Mouse (Mus musculus) regulatory T cell (primary cell): ENCODE measurements around the gene Angptl2.
"Not testable (repeated sequence)": the region's sequence is repeated elsewhere in the genome, so short reads cannot be mapped to it uniquely, and the experiment has no call there.

ENCODE experiments used
- in situ Hi-C: fragments of 300-600 bp; cut with MboI, MseI; formaldehyde crosslinking; loops from one replicate; pipeline ENCODE4 v1.15.1; 2025; ENCODE audit warnings: high pct_unique_total_duplicates

Angptl2 gene

GRCm38 (mm10) chr2:33200368-33201068, 15.4 kb upstream of the Angptl2 start:
- in situ Hi-C loops, result no loop called here

DNA sequence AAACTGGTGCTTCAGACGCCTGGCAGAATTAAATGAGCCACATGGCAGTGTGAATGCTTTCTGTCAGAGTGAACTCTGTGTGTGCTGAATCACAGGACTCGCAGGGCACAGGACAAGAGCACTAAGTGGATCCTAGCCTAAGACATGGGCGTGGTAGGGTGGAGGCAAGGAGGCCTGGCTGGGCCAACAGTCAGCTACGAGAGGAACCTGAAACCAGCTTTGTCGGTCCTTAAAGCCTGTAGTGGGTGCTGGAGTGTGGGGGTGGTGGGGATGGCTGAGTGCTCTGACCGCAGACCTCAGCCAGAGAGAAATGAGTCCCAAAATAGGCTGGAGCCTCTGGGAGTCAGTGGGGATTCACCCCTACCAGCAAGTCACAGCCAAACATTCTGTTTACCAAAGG, 12.6 kb upstream of the Angptl2 start:
- in situ Hi-C loops, result no loop called here

DNA sequence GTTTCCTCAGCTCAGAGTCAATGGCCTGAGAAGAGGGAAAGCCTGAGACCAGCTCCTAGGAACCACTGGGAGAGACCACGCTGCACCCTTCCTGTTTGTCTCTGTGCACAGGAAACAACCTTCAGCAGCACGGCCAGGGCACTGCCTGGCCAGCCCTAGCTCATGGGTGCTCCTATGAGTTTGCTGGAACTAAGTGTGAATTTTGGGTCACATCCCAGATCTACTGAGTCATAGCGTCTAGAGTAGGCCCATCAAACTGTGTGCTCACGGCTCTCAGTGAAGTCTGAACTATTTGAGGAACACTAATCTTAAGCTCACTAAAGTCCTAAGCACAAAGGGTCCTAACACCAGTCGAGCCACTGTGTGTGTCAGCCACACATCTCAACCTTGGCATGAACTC, 10.9 kb upstream of the Angptl2 start:
- in situ Hi-C loops, result loop anchor here (5.0 kb wide), 1 partner anchor 38 kb away; no protein-coding TSS in a partner anchor

GRCm38 (mm10) chr2:33205939-33206525, 9.8 kb upstream of the Angptl2 start:
- in situ Hi-C loops, result loop anchor here (5.0 kb wide), 1 partner anchor 39 kb away; no protein-coding TSS in a partner anchor

GRCm38 (mm10) chr2:33207069-33207468, 8.8 kb upstream of the Angptl2 start:
- in situ Hi-C loops, result loop anchor here (5.0 kb wide), 1 partner anchor 40 kb away; no protein-coding TSS in a partner anchor

GRCm38 (mm10) chr2:33208134-33208533, 7.7 kb upstream of the Angptl2 start:
- in situ Hi-C loops, result loop anchor here (5.0 kb wide), 1 partner anchor 41 kb away; no protein-coding TSS in a partner anchor

DNA sequence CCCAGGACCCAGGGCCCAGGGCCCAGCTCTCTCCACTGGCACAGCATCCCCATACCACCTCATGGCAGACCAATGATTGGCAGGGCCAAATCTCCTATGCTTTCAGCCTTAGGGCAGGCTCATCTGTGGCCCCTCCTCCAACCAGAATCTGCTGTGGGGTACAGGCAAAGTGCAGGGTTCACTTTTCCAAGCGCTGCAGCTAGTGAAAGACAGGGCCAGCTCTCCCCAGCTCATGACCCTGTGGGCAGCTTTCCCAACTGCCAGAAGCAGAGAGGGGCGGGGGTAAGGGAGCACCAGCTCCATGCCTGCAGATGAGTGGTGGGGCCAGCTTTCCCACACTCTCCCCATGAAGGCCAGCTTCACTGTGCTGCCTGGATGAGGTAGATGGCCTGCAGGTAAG, 5.0 kb upstream of the Angptl2 start:
- in situ Hi-C loops, result no loop called here

DNA sequence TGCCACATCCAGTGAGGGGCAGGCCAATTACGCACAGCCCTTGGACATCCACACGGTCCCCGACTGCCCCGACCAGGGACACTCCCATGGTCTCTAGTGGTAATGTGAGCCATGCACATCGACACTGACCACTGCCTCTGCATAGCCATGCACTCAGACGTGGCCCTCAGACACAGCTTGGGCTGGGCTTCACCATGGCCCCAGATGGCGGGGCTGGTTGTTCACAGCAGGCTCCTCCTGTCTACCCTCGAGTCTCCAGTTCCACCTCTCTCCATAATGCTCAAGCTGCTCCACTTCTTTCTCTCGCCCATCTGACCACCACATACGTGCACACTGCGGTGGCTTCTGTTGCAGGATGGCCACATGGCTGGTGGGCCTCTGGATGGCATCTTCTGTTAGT, 4.6 kb upstream of the Angptl2 start:
- in situ Hi-C loops, result not testable (repeated sequence)

- in situ Hi-C loops, result loop anchor here (5.0 kb wide), 1 partner anchor 137 kb away; no protein-coding TSS in a partner anchor
These were observed 631 bp upstream of the Angptl2 start for GRCm38 (mm10) chr2:33215177-33215699.

GRCm38 (mm10) chr2:33216645-33217424, 966 bp downstream of the Angptl2 start:
- in situ Hi-C loops, result loop anchor here (5.0 kb wide), 1 partner anchor 135 kb away; no protein-coding TSS in a partner anchor

GRCm38 (mm10) chr2:33217425-33217794, 1.5 kb downstream of the Angptl2 start:
- in situ Hi-C loops, result loop anchor here (5.0 kb wide), 1 partner anchor 135 kb away; no protein-coding TSS in a partner anchor

DNA sequence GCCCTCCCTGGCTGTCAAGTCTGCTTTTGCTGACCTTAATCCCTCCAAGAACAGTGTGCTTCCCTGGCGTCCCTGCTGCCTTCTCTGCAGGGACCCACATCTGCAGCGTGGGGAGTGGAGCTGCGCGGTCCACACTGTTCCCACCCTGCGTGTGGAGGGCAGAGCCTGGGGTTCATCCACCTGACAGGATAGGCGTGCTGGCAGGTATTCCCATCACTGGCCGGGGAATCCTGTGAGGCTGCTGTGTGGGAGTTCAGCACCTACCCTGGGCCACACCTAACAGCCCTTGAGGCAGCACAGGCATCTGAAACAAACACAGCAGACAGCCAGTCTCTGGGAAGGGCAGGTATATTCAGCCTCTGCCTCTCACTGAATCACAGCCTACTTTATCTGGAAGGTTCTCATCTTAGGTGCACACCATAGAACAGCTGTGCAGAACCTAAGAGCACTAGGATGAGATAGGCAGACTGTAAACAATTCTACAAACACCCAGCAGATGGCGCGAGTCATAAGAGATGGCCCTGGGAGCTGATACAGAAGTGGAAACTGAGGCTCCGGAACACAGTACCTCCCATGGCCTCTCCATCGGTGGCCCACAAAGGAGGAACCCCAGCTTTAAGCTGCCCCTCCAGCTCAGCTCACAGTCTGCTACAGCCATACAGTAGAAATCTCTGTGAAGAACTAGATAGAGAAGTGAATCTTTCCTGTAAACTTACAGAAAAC, 3.2 kb downstream of the Angptl2 start:
- in situ Hi-C loops, result loop anchor here (5.0 kb wide), 1 partner anchor 133 kb away; no protein-coding TSS in a partner anchor

DNA sequence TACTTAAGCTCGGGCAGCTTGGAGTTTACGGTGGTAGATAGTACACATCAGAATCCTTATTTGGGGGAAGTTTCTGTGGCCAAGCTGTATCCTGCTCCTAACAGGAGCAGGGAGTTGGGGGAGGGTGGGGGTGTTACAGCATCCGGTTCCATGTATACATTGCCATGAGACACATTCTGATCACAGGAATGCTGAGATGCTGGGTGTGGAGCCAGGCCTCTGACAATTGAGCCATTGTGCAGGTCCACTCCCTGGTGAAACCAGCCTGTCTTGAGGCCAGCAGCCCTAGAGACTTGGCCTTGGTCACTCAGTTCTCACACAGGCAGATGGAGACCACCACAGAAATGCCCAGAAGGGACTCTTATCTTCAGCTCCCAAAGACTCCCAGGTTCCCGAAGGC, 3.8 kb downstream of the Angptl2 start:
- in situ Hi-C loops, result loop anchor here (5.0 kb wide), 1 partner anchor 133 kb away; no protein-coding TSS in a partner anchor

DNA sequence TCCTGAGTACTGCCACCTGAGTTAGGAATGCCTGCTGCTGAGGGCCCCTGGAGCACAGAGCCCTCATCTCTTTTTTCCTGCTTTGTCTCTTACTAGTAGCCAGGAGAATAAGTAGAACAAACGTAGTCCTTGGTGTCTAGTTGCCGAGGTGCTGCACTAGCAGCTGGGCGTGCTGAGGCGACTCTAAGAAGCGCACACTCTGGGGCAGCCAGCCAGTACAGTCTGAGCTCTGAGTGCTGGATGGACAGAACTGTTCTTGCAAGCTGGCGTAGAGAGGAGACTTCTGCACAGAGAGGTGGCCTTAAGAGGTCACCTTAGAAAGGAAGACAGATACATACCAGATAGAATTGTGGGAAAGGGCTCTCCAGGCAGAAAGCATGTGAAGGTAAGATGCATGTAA, 4.4 kb downstream of the Angptl2 start:
- in situ Hi-C loops, result no loop called here

DNA sequence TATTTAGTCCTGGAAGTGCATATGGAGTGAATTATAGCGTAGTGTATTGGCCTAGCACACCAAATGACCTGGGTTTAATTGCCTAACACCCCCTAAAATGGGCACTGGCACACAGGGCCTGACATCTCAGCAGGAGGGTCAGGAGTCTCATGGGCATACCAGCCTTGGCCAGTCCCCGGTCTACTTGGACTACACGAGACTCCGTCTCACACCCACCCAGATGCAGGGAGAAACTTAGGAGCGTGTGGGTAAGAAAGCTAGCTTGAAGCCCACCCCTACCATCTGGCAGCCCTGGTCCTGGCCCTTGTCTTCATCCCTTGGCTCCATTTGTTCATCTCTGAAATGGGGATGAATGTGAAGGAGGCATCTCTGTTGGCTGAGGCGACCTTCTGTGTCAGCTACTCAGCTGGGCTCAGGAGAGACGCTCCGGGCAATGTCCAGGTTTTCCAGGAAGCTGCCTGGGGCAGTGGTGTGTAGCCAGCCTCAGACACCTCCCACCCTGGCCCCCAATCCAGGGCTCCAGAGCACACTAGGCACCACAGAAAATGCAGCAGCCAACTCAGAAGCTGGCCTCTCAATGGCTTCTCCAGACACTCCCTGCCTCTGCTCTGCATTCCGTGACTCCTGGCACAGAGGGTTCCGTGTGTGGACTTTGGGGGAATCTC, 4.9 kb downstream of the Angptl2 start:
- in situ Hi-C loops, result no loop called here

- in situ Hi-C loops, result no loop called here
These were observed 5.6 kb downstream of the Angptl2 start for GRCm38 (mm10) chr2:33221339-33221900.

- in situ Hi-C loops, result no loop called here
These were observed 6.6 kb downstream of the Angptl2 start for GRCm38 (mm10) chr2:33222480-33222879.

GRCm38 (mm10) chr2:33223656-33224358, 7.9 kb downstream of the Angptl2 start:
- in situ Hi-C loops, result no loop called here

GRCm38 (mm10) chr2:33225921-33226320, 10.1 kb downstream of the Angptl2 start:
- in situ Hi-C loops, result no loop called here

DNA sequence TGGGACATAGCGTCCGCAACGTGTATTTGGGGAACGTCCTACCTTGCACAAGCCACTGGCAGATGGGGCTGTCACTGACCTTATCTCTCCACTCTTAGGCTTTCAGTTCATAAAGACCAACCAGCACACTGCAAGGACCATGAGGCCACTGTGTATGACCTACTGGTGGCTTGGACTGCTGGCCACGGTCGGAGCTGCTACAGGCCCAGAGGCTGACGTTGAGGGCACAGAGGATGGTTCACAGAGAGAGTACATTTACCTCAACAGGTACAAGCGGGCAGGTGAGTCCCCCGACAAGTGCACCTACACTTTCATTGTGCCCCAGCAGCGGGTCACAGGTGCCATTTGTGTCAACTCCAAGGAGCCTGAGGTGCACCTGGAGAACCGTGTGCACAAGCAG, 12.2 kb downstream of the Angptl2 start:
- in situ Hi-C loops, result no loop called here
